Comparison of ENCODE assay signal across 8 mouse cellular contexts in genomic region chr13:3633895-3634811, GRCm38 (mm10). TPM values are rescaled to one million over a fixed set of nuclear protein-coding genes. Genes with fewer than 3 reads are reported as not detected.
DNase-seq lines count a peak whose midpoint lies in the region; ATAC-seq and TF ChIP-seq lines count a peak whose summit lies in the region.

TSS of gene Asb13 (plus strand) at chr13:3634032.

- H3K4me1 ChIP-seq in hindbrain, embryonic 16.5 days (ENCODE audit: control insufficient read depth, insufficient read depth, low read depth, low read length) = peaks cover 3% of the 10 kb centered on the region

- peak; percentile 89 for DNase-seq in ZHBTc4 (ENCODE audit: low read depth, low spot score)
- peak; percentile 93 for DNase-seq in gastrocnemius, adult 2 months
- peak; percentile 85 to 86 for DNase-seq in left cerebral cortex, adult 2 months (ENCODE audit: extremely low spot score in 1 of 2, low spot score in 2 of 2)
- peak; percentile 57 for DNase-seq in retina, postnatal 7 days (ENCODE audit: low read depth, low spot score)
- peak; percentile 75 to 82 for DNase-seq in urinary bladder, adult 18-20 months (ENCODE audit: low spot score in 2 of 2)

- H3K79me2 ChIP-seq in macrophage (ENCODE audit: inconsistent target) = no peaks in the 10 kb centered on the region; the same call in 1 of the 2 replicates

- peak within 1 kb of the TSS; percentile 91 for H3K27ac ChIP-seq in gastrocnemius, adult 2 months
- peak within 1 kb of the TSS; percentile 66 for H3K27ac ChIP-seq in hindbrain, embryonic 16.5 days (ENCODE audit: low read depth, low read length)
- peak within 1 kb of the TSS; percentile 86 for H3K27ac ChIP-seq in left cerebral cortex, adult 2 months
- H3K27ac ChIP-seq in macrophage = no peak within 1 kb of the TSS

- H3K9ac ChIP-seq in hindbrain, embryonic 16.5 days (ENCODE audit: low read depth, low read length) = peak within 1 kb of the TSS; percentile 90

- under 1% methylated on average over 31 of the region's 47 CpGs for WGBS in hindbrain, embryonic 16.5 days
- 2% methylated on average over 44 of the region's 47 CpGs for WGBS in macrophage (ENCODE audit: missing documents)

- peak; percentile 95 for ATAC-seq in common myeloid progenitor, adult 5-6 weeks (replicated peaks; ENCODE audit: low read depth, poor library complexity, severe bottlenecking)
- peak; percentile 94 for ATAC-seq in hindbrain, embryonic 16.5 days

- no peaks in the 10 kb centered on the region for H3K9me3 ChIP-seq in hindbrain, embryonic 16.5 days (ENCODE audit: control insufficient read depth, low read length)

- no peaks in the 10 kb centered on the region; the same call in 1 of the 2 replicates for H3K27me3 ChIP-seq in hindbrain, embryonic 16.5 days (replicated peaks; ENCODE audit: control insufficient read depth, insufficient read depth, low read length)

- H3K4me2 ChIP-seq in hindbrain, embryonic 16.5 days (ENCODE audit: low read length) = peak within 1 kb of the TSS; percentile 84

- H3K4me3 ChIP-seq in gastrocnemius, adult 2 months = peak within 1 kb of the TSS; percentile 96
- peak within 1 kb of the TSS; percentile 89 for H3K4me3 ChIP-seq in hindbrain, embryonic 16.5 days (ENCODE audit: low read length)
- peak within 1 kb of the TSS; percentile 83 for H3K4me3 ChIP-seq in left cerebral cortex, adult 2 months
- peak within 1 kb of the TSS; percentile 62 for H3K4me3 ChIP-seq in macrophage (ENCODE audit: inconsistent target)

- intact Hi-C loops in gastrocnemius, adult 2 months (cut with DNase I) = no loop called here
- intact Hi-C loops in left cerebral cortex, adult 2 months (cut with DNase I) = loop anchor here (1.0 kb wide), 1 partner anchor 23 kb away; the partner anchor contains the start of gene Fam208b

- no peaks in the 10 kb centered on the region for H3K36me3 ChIP-seq in hindbrain, embryonic 16.5 days (ENCODE audit: control insufficient read depth, insufficient read depth, low read length)
- no peaks in the 10 kb centered on the region for H3K36me3 ChIP-seq in macrophage (ENCODE audit: inconsistent target)

- TF ChIP-seq CTCF in gastrocnemius, adult 2 months (IDR thresholded peaks at IDR 0.05) = peak; percentile 5; the same call in 1 of the 2 replicates
- TF ChIP-seq CTCF in left cerebral cortex, adult 2 months (IDR thresholded peaks at IDR 0.05) = peak; percentile 29; the same call in 1 of the 2 replicates

RNA-seq across cellular contexts. Expression of gene Asb13, which starts in this region (rescaled TPM):
- total RNA-seq in common myeloid progenitor, adult 5-6 weeks (2017) = 4.8 and 6.0 TPM in 2 replicates
- 10 to 100 TPM; 11.6 to 12.2 TPM for total RNA-seq in gastrocnemius, adult 2 months (2021)
- polyA plus RNA-seq in hindbrain, embryonic 16.5 days (2015; fragmentation: Nextera tagmentation; extraction: Ambion mirVana) = 15.3 and 18.8 TPM in 2 replicates
- 10 to 100 TPM; 44.3 to 54.3 TPM for total RNA-seq in left cerebral cortex, adult 2 months (2021)
- 10 to 100 TPM in 23 of 26 experiments, 1 to 10 TPM in 3; 6.5 to 72.2 (median 26.7) TPM for total RNA-seq in macrophage (2018; cell fraction: chromatin; rRNA removed)
- total RNA-seq in macrophage (2018; cell fraction: cytosol; rRNA removed) = 10 to 100 TPM in 7 of 26 experiments, 1 to 10 TPM in 19; 3.2 to 12.2 (median 6.8) TPM
- 10 to 100 TPM in 23 of 26 experiments, 1 to 10 TPM in 3; 5.4 to 69.8 (median 22.6) TPM for total RNA-seq in macrophage (2018; cell fraction: nucleus; rRNA removed)
- 5.1 to 11.6 TPM (median 7.3 TPM) in 3 replicates for polyA plus RNA-seq in macrophage (2018)
